Mouse (Mus musculus) adipocyte (in vitro differentiated cells): Measurements from ENCODE around the gene Ginm1.
A peak's percentile ranks its signal among the peaks of the same experiment; 100 is the strongest.
"Not testable (repeated sequence)": the region's sequence is repeated elsewhere in the genome, so short reads cannot be mapped to it uniquely, and the experiment has no call there.

ENCODE experiments used
- DNase-seq: peaks from one replicate; pipeline ENCODE4 v3.0.0-alpha.2; 2016; ENCODE audit warnings: low spot score

Gene Ginm1

GRCm38 (mm10) chr10:7809937-7810336 lies 17.3 kb upstream of the Ginm1 start:
- peak; percentile 86 for DNase-seq

DNA sequence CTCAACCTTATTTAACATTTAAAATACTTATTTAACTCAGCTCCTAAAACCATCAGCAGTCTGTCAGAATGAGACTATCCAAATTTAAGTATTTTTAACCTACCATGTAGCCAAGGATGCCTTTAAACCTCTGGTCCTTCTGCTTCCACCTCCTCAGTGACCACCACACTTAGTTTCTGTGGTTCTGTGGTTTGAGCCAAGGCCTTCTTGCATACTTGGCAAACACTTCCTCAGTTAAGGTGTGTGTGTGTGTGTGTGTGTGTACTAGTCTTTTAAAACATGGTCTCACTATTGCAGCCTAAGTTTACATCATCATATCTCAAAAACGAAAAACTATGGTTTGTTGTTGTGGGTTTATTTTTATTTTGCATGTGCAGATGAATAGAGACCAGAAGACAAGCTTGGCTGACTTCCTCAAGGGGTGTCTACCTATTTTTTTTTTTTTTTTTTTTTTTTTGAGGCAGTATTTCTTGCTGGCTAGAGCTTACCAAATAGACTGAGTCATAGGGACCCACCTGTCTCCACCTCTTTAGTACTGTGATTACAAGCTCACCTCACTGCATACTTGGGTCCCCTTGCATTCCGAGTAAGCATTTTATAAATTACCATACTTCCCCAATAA lies 10.0 kb upstream of the Ginm1 start:
- no peak for DNase-seq

- DNase-seq = no peak
These were observed 8.6 kb upstream of the Ginm1 start for GRCm38 (mm10) chr10:7801258-7801657.

- no peak for DNase-seq
These were observed 322 bp downstream of the Ginm1 start for GRCm38 (mm10) chr10:7792254-7792750.

GRCm38 (mm10) chr10:7787319-7787718 lies 5.3 kb downstream of the Ginm1 start:
- no peak for DNase-seq

DNA sequence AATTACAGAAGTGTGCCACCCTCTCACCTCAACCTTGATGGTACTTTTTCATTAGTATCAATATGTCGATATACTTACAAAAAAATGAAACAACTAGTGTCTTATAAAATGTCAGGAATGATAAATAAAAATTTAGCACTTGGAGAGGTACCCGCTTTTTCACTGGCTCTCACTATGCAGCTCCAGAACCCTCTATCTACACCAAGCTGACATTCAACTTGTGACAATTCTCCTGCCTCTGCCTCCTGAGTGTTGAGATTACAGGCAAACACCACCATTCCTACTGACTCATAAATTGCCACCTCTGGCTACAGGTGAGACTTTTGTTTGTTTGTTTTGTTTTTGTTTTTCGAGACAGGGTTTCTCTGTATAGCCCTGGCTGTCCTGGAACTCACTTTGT lies 11.4 kb downstream of the Ginm1 start:
- DNase-seq = no peak

DNA sequence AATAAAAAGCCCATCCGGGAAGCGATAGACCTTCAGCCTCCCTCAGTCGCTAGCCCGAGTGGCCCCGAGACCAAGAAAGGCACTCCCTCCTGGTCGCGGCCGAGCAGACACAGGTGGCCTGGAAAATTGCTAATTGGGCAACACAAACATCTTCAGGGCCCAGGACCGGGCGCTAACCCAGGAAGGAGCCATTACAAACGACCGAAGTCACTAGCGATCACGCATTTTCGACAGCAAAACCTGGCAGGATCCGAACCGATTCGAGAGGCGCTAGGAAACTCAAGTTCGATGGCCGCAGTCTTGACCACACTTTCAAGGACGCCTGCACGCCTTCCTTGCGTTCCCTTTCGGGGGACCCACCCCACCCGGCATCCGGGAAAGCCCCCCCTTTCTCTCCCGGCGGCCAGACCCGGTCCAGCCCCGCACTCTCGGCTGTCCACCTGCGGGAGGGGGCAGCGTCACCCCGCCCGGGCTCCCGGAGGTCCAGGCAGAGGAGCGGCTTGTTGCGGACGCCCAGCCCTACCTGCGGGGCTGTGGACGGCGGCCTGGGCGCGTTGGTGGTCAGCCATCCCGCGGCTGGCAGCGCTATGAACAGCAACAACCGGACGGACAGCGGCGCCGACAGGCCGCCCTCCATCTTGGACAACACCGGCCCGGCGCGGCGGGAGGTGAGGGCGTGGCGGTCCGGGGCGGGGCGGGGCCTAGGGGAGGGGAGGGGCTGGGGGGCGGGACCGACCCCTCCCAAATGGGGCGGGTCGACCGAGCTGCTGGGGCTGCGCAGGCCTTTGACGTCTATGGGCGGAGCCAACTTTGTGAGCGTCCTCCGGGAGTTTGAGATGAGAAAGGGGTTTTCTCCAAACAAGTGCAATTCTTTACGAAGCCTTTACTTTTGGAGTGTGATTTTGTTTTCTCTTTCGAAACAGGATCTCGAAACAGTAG lies 12.1 kb downstream of the Ginm1 start:
- DNase-seq = peak; percentile 91

DNA sequence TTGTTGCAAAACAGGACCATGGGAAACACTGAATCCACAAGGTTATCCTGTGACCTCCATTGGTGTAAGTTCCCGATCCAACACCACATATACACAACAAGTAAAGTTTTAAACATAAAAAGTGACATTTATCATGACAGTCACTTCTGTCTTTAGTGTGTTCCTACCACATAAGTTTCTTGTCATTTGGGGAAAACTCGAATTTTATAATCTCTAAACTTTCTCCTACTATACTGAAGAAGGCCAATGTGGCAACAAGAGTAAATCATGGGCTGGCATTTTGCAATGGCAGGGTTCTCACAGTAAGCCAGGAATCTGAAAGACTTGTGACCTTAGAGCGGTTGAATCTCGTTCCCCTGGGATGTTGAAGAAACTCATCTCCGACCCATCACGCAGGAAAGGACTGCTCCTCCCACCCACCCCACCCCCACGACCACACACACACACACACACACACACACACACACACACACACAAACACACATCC lies 12.8 kb downstream of the Ginm1 start:
- peak; percentile 93 for DNase-seq

GRCm38 (mm10) chr10:7778361-7778760 lies 14.3 kb downstream of the Ginm1 start:
- DNase-seq = peak; percentile 69

DNA sequence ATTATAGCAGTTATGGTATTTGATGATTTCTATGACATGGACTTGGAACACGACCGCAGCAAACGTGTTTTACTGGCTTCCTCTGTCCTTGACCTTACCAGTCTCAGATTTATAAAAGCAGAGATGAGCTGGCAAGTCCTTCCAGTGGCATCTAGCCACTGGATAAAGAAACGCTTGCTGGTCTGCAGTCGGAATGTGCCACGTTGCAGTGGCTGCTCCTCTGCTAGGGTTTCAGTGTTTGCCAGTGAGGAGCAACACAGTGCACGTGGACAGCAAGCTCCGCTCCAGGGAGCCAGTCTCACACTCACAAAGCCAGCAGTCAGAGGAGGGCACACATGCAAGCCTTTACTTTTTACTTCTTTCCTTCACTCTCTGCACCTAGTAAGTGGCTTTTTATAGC lies 17.2 kb downstream of the Ginm1 start:
- DNase-seq = no peak

DNA sequence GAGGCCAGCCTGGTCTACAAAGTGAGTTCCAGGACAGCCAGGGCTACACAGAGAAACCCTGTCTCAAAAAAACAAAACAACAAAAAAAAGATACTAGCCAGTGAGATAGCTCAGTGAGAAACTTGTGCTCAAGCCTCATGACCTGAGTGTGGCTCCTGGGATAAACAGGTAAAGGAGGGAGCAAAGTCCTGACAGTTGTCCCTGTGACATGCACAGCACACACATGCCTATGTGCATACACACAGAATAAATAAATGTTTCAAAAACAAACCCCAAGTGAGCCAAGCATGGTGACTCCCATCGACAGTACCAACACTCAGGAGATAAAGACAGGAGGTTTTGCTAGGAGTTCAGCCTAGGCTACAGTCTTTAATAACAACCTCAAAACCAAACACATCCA lies 19.9 kb downstream of the Ginm1 start:
- DNase-seq = no peak

- DNase-seq = no peak
These were observed 20.3 kb downstream of the Ginm1 start for GRCm38 (mm10) chr10:7772346-7772745.

DNA sequence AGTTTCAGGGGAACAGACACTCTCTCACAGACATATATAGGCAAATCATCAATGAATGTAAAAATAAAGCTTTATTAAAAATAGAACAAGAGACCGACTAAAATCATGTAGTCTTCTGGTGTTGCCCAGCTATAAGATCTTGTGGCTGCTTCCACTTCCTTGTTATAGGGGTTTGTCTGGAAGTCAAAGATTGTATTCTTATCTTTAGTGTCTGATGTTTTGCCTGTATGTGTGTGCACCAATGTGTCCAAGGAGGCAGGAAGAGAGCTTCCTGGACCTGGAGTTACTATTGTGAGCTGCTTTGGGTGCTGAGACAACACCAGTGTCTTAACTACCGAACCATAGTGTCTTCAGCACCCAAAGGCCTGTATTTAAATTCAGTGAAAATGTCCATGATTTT lies 35.1 kb downstream of the Ginm1 start:
- no peak for DNase-seq

GRCm38 (mm10) chr10:7748752-7749151 lies 43.9 kb downstream of the Ginm1 start:
- DNase-seq = no peak

GRCm38 (mm10) chr10:7745528-7745927 lies 47.1 kb downstream of the Ginm1 start:
- DNase-seq = not testable (repeated sequence)

DNA sequence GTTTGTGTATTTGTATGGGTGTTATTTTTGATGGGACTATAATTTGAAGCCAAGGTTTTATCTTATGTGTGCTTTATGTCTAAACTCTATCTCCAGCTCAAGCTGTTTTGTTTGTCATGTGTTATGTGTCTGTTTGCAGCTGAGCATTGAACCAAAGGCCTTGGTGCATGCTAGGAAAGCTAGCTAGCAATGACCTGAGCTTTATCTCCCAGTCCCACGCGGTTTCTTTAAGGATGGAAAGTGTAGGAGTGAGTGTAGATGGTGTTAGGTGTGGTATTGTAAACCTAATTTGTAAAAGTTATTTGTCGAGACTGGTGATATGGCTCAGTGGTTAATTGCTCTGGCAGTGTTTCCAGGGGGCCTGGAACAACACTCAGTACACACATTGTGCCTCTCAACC lies 54.7 kb downstream of the Ginm1 start:
- no peak for DNase-seq

GRCm38 (mm10) chr10:7737122-7737521 lies 55.5 kb downstream of the Ginm1 start:
- no peak for DNase-seq

- no peak for DNase-seq
These were observed 61.0 kb downstream of the Ginm1 start for GRCm38 (mm10) chr10:7731582-7731981.

DNA sequence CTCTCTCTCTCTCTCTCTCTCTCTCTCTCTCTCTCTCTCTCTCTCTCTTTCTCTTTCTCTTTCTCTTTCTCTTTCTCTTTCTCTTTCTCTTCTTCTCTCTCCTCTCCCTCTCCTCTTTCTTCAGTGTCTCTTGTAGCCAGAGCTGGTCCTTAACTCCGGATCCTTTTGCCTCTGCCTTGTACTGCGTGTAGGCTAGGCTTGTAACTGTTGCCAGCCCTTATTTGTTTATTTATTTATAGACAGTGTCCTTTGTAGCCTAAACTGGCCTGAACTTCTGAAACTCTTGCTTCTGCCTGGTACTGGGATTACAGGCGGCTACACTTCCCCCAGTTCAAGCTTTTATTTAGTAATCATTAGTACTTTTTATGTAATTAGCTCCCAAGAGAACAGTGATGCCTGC lies 65.6 kb downstream of the Ginm1 start:
- DNase-seq = peak; percentile 66

- peak; percentile 22 for DNase-seq
These were observed 66.2 kb downstream of the Ginm1 start for GRCm38 (mm10) chr10:7726501-7726812.

DNA sequence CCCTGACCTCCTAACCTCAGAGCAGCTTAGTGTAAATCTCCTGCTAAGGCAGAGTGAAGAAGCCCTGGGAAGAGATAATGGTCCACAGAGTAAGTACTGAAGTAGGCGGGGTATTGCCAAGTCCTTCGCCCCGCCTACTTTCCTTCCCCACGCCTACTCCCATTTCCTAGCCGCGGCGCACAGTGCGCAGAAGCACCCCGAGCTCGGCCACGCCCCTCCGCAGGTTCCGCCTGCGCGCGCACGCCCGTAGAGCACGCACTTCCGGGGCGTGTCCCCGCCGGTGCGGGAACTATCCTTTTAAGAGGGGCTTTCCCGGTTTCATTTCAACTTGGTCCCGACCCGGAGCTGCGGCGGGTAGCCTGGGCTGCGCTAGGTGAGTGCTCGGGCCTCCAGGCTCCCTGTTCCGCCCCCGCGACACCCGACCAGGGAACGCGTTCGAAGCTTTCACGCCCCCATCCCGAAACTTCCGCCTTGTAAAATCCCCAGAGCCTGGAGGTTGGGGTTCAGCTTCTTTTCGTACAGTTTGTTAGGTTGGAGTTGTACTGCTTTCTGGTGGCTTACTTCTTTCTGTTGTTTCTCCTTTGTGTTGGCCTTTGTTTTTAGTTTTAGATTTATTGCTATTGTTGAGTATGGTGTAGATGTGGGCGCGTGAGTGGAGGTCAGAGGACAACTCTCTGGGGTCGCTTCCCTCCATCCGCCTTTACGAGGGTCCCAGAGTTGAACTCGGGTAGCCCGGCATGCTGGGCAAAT lies 66.7 kb downstream of the Ginm1 start, which contains the start of gene Katna1:
Gene Katna1, plus strand, starts transcription at position 250 of the 750 bp plus-strand sequence.
- DNase-seq = peak; percentile 95
